Mouse (Mus musculus): ENCODE results near the gene Psme2.
A peak's percentile ranks its signal among the peaks of the same experiment; 100 is the strongest.

- TF ChIP-seq CTCF (IDR thresholded peaks at IDR 0.05; ENCODE audit: low read depth) (peak; percentile 90), EP300 (IDR thresholded peaks at IDR 0.05; ENCODE audit: low read depth) (no peak)
These were observed 38.4 kb upstream of the Psme2 start for GRCm38 (mm10) chr14:55629312-55629711.

All from liver, postnatal 0 days (tissue).